Mouse (Mus musculus) c-Kit-negative CD71-positive TER-119-positive erythroid progenitor cells, embryonic 14.5 days (primary cell): ENCODE results near the gene Msln.

Experiments used
- DNase-seq: peaks from one replicate; pipeline ENCODE4 v3.0.0-alpha.2; 2013; ENCODE audit warnings: low read depth, low spot score

Gene Msln

GRCm38 (mm10) chr17:25723919-25724318 lies 30.3 kb downstream of the Msln start:
- no peak for DNase-seq

- no peak for DNase-seq
These were observed 30.7 kb downstream of the Msln start for GRCm38 (mm10) chr17:25723470-25723869.

GRCm38 (mm10) chr17:25721476-25721875 lies 32.7 kb downstream of the Msln start:
- DNase-seq, result no peak

- no peak for DNase-seq
These were observed 36.5 kb downstream of the Msln start for GRCm38 (mm10) chr17:25717691-25718090.

GRCm38 (mm10) chr17:25716711-25717637 lies 37.2 kb downstream of the Msln start, which contains the start of gene Gng13:
Gng13 (plus strand) TSS chr17:25717171.
- no peak for DNase-seq

- no peak for DNase-seq
These were observed 38.0 kb downstream of the Msln start for GRCm38 (mm10) chr17:25716130-25716529.

GRCm38 (mm10) chr17:25715627-25716026 lies 38.6 kb downstream of the Msln start:
- DNase-seq, result no peak

GRCm38 (mm10) chr17:25711136-25711535 lies 43.0 kb downstream of the Msln start:
- DNase-seq, result no peak

GRCm38 (mm10) chr17:25709994-25710393 lies 44.2 kb downstream of the Msln start:
- no peak for DNase-seq

- DNase-seq, result no peak
These were observed 53.2 kb downstream of the Msln start for GRCm38 (mm10) chr17:25700863-25701496.
